Mouse (Mus musculus) left cerebral cortex, adult 18-20 months (tissue): Measurements from ENCODE around the gene Aldh2. TPM values are rescaled to one million over a fixed set of nuclear protein-coding genes. Genes with fewer than 3 reads are reported as not detected.
"Not testable (repeated sequence)": the region's sequence is repeated elsewhere in the genome, so short reads cannot be mapped to it uniquely, and the experiment has no call there.

Experiments used
- DNase-seq, 2 experiments: peaks; one replicate each; pipeline ENCODE4 v3.0.0; 2021 to 2022; ENCODE audit warnings: low spot score in 2 of 2, mixed read lengths in 1 of 2
- total RNA-seq, 2 experiments: library from RNA; stranded (reverse); gene quantifications; 2 replicates each; pipeline ENCODE4 v1.2.3; 2021

Aldh2 gene
- total RNA-seq, 2 experiments from 2014 or later = 128 to 130 TPM

DNA sequence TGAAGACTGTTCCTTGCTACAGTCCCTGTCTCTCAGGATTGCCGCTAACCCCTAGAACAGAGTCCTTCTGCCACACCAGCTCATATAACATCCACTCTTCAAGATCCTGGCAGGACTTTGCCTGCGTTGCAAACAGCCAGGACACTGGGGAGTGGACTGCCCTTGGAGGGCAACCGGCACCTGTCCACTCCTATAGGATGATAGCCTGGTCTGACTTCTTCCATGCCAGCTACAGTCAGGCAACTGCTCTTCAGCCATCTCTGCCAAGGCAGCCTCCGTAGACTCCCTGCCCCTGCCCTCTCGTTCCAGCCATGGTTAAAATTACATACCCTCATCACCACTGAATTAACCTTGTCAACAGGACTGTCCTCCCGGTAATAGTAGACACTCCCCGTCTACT is 44.4 kb downstream of the Aldh2 start:
- no peak for DNase-seq

GRCm38 (mm10) chr5:121547084-121547483 is 46.5 kb downstream of the Aldh2 start:
- no peak for DNase-seq

DNA sequence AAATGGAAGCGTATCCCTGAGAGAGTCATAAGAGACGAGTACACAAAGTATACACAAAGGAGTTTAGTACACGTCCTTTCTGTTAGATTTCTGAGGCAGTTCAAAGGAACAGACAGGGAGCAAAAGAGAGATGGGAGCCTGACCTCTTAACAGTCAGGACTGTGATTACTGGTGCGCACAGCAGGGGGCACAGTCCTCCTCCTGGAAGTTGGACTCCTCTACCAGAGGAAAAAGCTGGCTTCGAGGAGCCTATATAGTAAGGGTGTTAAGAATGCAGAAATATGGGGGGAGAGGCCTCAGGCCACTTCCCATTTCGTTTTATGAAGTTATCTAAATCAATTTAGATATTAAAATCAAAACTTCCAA is 47.1 kb downstream of the Aldh2 start:
- DNase-seq = peak; percentile 27 to 35

- peak; percentile 96 to 98 for DNase-seq
Observed at GRCm38 (mm10) chr5:121545793-121546529, 47.7 kb downstream of the Aldh2 start, which contains the start of gene Mapkapk5. Gene Mapkapk5, minus strand, starts transcription at chr5:121545905.

DNA sequence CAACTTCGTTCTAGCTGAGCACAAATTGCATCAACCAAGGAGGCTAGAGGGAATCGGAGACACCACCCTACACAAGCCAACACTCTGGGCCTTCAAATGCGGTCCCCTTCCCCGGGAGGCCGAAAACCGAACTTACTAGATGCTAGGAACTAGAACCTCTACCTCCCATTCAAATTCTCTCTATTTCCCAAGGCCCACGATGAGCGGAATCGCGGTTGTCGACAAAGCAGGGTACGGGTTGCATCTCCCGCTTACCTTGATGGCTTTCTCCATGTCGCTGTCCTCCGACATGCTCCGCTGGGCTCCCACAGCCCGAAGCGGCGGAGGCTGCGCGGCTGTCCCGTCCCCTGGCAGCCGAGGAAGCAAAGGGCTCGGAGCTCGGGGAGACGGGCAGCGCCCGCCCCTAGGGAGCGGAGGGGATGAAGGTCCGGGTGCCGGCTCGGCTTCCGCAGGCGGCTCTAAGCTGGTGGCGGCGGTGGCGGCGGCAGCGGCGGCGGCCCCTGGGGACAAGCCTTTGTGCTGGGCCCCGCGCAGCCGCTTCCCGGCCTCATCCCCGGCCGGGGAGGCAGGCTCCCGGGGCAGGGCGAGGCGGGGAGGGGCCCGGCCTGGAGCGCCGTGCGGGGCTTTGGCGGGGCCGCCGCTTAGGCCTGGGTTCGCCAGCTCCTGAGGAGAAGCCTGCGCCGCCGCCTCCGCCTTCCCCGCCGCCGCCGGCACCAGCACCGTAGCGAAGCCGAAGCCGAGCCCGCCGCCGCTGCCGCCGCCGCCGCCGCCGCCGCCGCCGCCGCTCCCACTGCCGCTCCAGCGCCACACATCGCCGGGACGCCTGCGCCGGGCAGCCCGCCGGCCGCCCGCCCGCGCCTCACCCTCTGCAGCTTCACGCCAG is 48.5 kb downstream of the Aldh2 start, which contains the start of the genes Adam1a and Gm42878:
Gene Adam1a (minus strand): TSS at position 573 of the 883 bp plus-strand sequence.
Gene Gm42878 (minus strand): TSS at position 573 of the 883 bp plus-strand sequence.
- peak in 1 of 2 experiments; percentile 9 for DNase-seq

- no peak for DNase-seq
Observed at GRCm38 (mm10) chr5:121543370-121543769, 50.3 kb downstream of the Aldh2 start.

GRCm38 (mm10) chr5:121541235-121541634 is 52.4 kb downstream of the Aldh2 start:
- DNase-seq = no peak

- DNase-seq = no peak
Observed at GRCm38 (mm10) chr5:121540066-121540465, 53.6 kb downstream of the Aldh2 start.

DNA sequence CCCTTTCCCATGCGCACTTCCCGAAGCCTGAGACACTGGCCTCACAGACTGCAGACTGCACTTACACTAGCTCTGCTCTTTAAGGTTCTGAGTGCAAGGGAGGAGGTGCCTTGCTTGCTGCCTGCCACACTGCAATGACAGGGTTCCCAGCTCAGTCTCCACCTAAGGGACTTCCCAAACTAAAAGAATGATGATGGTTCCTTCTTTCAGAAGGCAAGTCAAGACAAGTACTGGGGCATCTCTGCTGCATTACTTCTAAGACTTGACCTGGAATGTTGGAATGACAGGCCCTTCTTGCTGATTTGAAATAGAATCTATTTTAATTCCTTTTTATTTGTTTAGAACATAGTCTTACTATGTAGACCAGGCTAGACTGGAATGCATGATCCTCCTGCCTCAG is 56.0 kb downstream of the Aldh2 start:
- DNase-seq = no peak

DNA sequence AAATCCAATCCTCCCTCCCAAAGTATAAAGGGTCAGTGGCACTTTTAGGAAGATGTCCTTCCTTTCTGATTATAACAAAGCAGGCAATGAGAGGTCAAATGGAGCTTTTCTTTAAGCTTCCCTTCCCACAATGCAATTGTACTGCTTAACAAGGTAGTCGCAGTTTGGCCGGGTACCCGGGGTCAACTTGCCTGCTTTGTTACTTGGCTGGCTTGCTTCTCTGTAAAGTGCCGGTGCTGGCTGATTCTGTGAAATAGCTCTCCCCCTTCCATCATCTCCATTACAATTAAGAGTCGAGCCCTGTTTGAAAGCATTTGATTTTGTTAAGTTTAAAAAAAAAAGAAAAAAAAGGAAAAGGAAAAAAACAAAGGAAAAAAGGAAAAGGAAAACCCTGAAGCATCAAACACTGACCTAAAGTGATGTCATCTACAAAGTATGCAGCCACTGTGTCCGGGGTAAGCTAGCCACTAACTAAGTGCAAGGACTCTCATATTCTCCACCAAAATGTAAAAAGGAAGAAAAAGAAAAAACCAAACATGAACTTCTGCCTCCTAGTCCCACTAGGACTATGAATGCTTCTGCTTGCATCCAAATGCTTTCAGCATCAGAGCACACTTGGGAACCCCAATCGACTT is 56.6 kb downstream of the Aldh2 start:
- no peak for DNase-seq

- no peak for DNase-seq
Observed at GRCm38 (mm10) chr5:121535116-121535515, 58.5 kb downstream of the Aldh2 start.

- peak in 1 of 2 experiments; percentile 14 for DNase-seq
Observed at GRCm38 (mm10) chr5:121534521-121534920, 59.1 kb downstream of the Aldh2 start.

DNA sequence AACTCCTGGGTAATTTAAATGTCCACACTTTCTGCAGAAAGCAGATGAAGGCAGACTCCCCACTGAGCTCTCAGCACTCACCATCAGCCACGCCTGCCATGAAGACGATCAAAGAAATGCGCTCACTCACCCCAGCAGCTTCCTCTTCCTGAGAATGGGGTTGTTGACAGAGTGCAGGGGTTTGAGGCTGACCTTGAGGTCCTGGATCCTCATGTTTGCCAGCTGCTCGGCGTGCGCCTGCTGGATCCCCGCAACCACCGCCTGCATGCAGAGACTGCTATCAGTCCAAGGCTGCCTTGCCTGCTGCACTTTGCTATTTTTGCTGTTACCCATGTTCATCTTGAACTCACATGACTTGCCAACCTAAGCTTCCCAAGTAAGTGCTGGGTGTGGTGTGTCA is 66.7 kb downstream of the Aldh2 start:
- no peak for DNase-seq

DNA sequence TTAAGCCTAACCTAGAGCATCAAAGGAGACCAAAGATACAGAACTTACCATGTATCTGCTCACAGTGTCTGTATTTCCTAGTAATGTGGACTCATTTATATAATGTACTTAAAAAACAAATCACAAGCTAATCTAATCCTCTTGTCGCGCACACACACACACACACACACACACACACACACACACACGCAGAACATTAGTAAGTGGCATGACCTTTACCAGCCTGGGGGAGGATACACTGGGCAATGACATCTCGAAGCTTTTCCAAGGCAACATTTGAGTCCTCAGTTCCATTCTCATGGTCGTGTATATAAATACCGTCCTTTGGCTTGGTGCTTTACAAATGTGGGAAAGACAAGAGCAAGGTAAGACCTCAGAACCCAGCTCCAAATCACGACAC is 67.1 kb downstream of the Aldh2 start:
- no peak for DNase-seq

- DNase-seq = no peak
Observed at GRCm38 (mm10) chr5:121525774-121526450, 67.7 kb downstream of the Aldh2 start.

- not testable (repeated sequence) for DNase-seq
Observed at GRCm38 (mm10) chr5:121519758-121520157, 73.9 kb downstream of the Aldh2 start.

DNA sequence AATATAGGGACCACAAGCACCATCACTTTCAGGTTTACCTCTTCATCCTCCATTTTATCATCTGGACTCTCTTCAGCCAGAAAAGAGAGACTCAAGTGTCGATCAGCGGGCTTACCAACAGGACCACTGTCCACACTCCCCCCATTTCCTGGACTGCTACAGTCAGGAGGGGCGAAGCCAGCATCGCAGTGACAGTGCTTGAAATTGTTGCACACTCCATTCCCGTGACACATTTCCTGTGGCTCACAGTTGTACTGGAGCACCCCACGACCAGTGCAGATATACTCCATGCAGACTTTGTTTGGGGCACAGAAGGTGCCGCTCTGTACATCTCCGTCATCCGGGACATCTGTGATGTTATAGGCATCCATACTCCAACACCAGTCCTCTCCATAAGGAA is 74.6 kb downstream of the Aldh2 start:
- DNase-seq = no peak
